Mouse (Mus musculus) liver, adult 2 months (tissue): Measurements from ENCODE around the gene Myh14.

Experiments used
- CTCF ChIP-seq: fragments of 200-500 bp; IDR thresholded peaks from 2 replicates; pipeline ENCODE4 v1.5.1; 2011; ENCODE audit warnings: low read depth, low read length, control low read depth
- POLR2A ChIP-seq: fragments of 200-500 bp; IDR thresholded peaks from 2 replicates; pipeline ENCODE4 v1.6.1; 2011; ENCODE audit warnings: low read length, control low read depth; ENCODE audit not compliant: insufficient read depth; ENCODE audit errors: extremely low read depth

DNA sequence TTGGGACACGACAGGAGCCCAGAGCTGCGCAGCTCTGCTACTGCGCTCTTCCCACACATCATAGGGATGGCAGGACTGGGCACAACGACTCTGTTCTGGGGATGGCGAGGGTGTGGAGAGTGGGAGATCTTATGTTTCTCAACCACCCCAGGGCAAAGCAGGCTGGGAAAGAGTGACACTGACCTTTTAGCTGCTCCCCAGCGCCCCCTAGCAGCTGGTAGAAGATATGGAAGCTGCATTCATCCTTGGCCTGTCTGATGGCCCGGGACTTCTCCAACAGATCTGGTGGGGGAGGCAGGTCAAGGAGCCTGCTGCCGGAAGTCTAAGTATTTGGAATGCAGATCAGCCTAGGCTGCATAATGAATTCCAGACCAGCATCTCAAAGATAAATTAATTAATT lies 16.9 kb downstream of the Myh14 start:
- TF ChIP-seq CTCF (peak; percentile 56), POLR2A (no peak)
